Mouse (Mus musculus): ENCODE measurements around the gene Srpk1.

Gene Srpk1

GRCm38 (mm10) chr17:28615332-28615731, 7.2 kb downstream of the Srpk1 start:
- DNase-seq (ENCODE audit: extremely low read depth, low read depth), result no peak

- DNase-seq (ENCODE audit: extremely low read depth, low read depth), result no peak
These were observed 9.4 kb downstream of the Srpk1 start for GRCm38 (mm10) chr17:28613096-28613495.

GRCm38 (mm10) chr17:28612603-28613002, 9.9 kb downstream of the Srpk1 start:
- DNase-seq (ENCODE audit: extremely low read depth, low read depth), result no peak

GRCm38 (mm10) chr17:28609543-28609942, 13.0 kb downstream of the Srpk1 start:
- DNase-seq (ENCODE audit: extremely low read depth, low read depth), result no peak

GRCm38 (mm10) chr17:28601557-28602250, 20.8 kb downstream of the Srpk1 start:
- no peak for DNase-seq (ENCODE audit: extremely low read depth, low read depth)

GRCm38 (mm10) chr17:28600780-28601179, 21.7 kb downstream of the Srpk1 start:
- DNase-seq (ENCODE audit: extremely low read depth, low read depth), result no peak

GRCm38 (mm10) chr17:28593965-28594364, 28.5 kb downstream of the Srpk1 start:
- no peak for DNase-seq (ENCODE audit: extremely low read depth, low read depth)

GRCm38 (mm10) chr17:28592998-28593397, 29.5 kb downstream of the Srpk1 start:
- no peak for DNase-seq (ENCODE audit: extremely low read depth, low read depth)

GRCm38 (mm10) chr17:28591476-28591875, 31.0 kb downstream of the Srpk1 start:
- DNase-seq (ENCODE audit: extremely low read depth, low read depth), result peak; percentile 46

- DNase-seq (ENCODE audit: extremely low read depth, low read depth), result no peak
These were observed 31.9 kb downstream of the Srpk1 start for GRCm38 (mm10) chr17:28590596-28590995.

- DNase-seq (ENCODE audit: extremely low read depth, low read depth), result no peak
These were observed 33.9 kb downstream of the Srpk1 start for GRCm38 (mm10) chr17:28588591-28588990.

- DNase-seq (ENCODE audit: extremely low read depth, low read depth), result no peak
These were observed 36.0 kb downstream of the Srpk1 start for GRCm38 (mm10) chr17:28586509-28586908.

- no peak for DNase-seq (ENCODE audit: extremely low read depth, low read depth)
These were observed 41.5 kb downstream of the Srpk1 start for GRCm38 (mm10) chr17:28581056-28581455.

GRCm38 (mm10) chr17:28580396-28580795, 42.1 kb downstream of the Srpk1 start:
- peak; percentile 36 for DNase-seq (ENCODE audit: extremely low read depth, low read depth)

- DNase-seq (ENCODE audit: extremely low read depth, low read depth), result no peak
These were observed 47.0 kb downstream of the Srpk1 start, which contains the start of gene Lhfpl5 for GRCm38 (mm10) chr17:28575244-28576125. Gene Lhfpl5 (plus strand): TSS chr17:28575641.

GRCm38 (mm10) chr17:28572941-28573340, 49.6 kb downstream of the Srpk1 start:
- no peak for DNase-seq (ENCODE audit: extremely low read depth, low read depth)

- DNase-seq (ENCODE audit: extremely low read depth, low read depth), result no peak
These were observed 50.0 kb downstream of the Srpk1 start for GRCm38 (mm10) chr17:28572521-28572920.

- DNase-seq (ENCODE audit: extremely low read depth, low read depth), result no peak
These were observed 50.6 kb downstream of the Srpk1 start for GRCm38 (mm10) chr17:28571868-28572267.

- DNase-seq (ENCODE audit: extremely low read depth, low read depth), result no peak
These were observed 55.0 kb downstream of the Srpk1 start for GRCm38 (mm10) chr17:28567541-28567940.

- DNase-seq (ENCODE audit: extremely low read depth, low read depth), result no peak
These were observed 57.3 kb downstream of the Srpk1 start for GRCm38 (mm10) chr17:28565181-28565580.

- no peak for DNase-seq (ENCODE audit: extremely low read depth, low read depth)
These were observed 60.9 kb downstream of the Srpk1 start for GRCm38 (mm10) chr17:28561613-28562012.

- DNase-seq (ENCODE audit: extremely low read depth, low read depth), result no peak
These were observed 61.9 kb downstream of the Srpk1 start, which contains the start of gene Clps for GRCm38 (mm10) chr17:28560598-28560997. Gene Clps (minus strand): TSS chr17:28560766.
